Mouse (Mus musculus) kidney, embryonic 15.5 days (tissue): ENCODE data around the gene Faap100. TPM values are rescaled to one million over a fixed set of nuclear protein-coding genes. Genes with fewer than 3 reads are reported as not detected.
A peak's percentile ranks its signal among the peaks of the same experiment; 100 is the strongest.

Experiments
- ATAC-seq: fragments of 200-750 bp; cut with Nextera tagmentation; replicated peaks from 2 replicates; pipeline ENCODE4 v1.8.0; 2017; ENCODE audit warnings: moderate TSS enrichment; ENCODE audit not compliant: low FRiP score
- H3K27ac ChIP-seq: fragments of 300-500 bp; sonication (generic); 2 replicates; pipeline ENCODE4 v1.5.1; 2015; ENCODE audit warnings: mild to moderate bottlenecking, inconsistent platforms
- H3K27me3 ChIP-seq: fragments of 300-500 bp; sonication (generic); 2 replicates; pipeline ENCODE4 v1.6.1; 2015; ENCODE audit warnings: inconsistent platforms
- H3K36me3 ChIP-seq: fragments of 300-500 bp; sonication (generic); 2 replicates; pipeline ENCODE4 v1.6.1; 2015; ENCODE audit warnings: inconsistent platforms
- H3K4me1 ChIP-seq: fragments of 300-500 bp; sonication (generic); 2 replicates; pipeline ENCODE4 v1.6.1; 2015; ENCODE audit warnings: inconsistent platforms
- H3K4me2 ChIP-seq: fragments of 300-500 bp; sonication (generic); 2 replicates; pipeline ENCODE4 v1.6.1; 2015; ENCODE audit warnings: moderate library complexity, mild to moderate bottlenecking, inconsistent platforms
- H3K4me3 ChIP-seq: fragments of 300-500 bp; sonication (generic); replicated peaks from 2 replicates; pipeline ENCODE4 v1.5.1; 2015; ENCODE audit warnings: mild to moderate bottlenecking, inconsistent platforms
- H3K9ac ChIP-seq: fragments of 300-500 bp; sonication (generic); 2 replicates; pipeline ENCODE4 v1.6.1; 2015; ENCODE audit warnings: mild to moderate bottlenecking, inconsistent platforms
- H3K9me3 ChIP-seq: fragments of 300-500 bp; sonication (generic); replicated peaks from 2 replicates; pipeline ENCODE4 v1.6.1; 2016; ENCODE audit warnings: inconsistent platforms
- WGBS: fragments of 180-500 bp; shearing (Covaris S2); methylation state at CpG from one replicate; pipeline ENCODE4 v1.1.7; 2015; ENCODE audit warnings: mixed read lengths; 5-methylcytosine and 5-hydroxymethylcytosine counted together
- polyA plus RNA-seq: library from polyadenylated mRNA; unstranded; fragments of >200 nt; fragmentation: Nextera tagmentation; extraction: Ambion mirVana; gene quantifications from 2 replicates; pipeline ENCODE4 v1.2.1, GENCODE M21; 2015

The Faap100 gene
- polyA plus RNA-seq, 1 experiment from 2014 or later: 41.9 TPM

DNA sequence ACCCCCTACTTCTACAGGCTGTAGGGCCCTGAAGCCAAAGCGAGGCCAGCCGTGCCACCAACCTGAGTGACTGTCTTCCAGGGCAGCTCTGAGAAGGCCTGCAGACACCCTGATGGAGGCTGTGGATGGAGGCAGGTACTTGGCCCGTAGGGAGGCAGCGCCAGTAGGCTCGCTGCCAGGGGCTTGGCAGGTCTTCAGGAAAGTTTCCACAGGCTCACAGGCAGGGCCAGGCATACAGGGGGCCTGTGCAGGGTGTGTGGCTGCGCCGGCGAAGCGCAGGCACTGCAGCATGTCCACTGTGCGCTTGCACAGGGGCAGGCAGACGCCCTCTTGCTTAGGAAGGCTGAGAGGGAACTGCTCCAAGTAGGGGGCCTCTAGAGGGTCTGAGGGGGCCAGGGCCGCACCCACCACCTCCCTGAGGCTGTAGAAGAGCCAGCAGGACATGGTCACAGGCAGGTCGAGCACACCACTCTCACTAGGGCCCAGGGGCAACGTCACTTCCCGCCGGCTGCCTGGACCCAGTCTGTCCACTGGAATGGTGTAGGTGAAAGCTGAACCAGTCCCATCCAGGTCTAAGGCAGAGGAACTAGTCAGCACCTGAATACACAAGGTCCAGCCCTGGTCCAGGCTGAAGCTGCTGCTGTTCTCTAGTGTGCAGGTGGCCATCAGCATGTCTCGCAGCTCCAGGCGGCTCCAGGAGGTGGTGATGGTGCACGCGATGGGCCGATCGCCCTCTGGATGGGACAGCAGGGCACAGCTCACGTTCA lies 4.6 kb downstream of the Faap100 start:
- WGBS: 91% methylated on average over 23 of the region's 23 CpGs
- no peak overlapping the region for H3K27ac ChIP-seq
- H3K9ac ChIP-seq: no peak overlapping the region
- peaks cover 81% of the 10 kb centered on the region for H3K36me3 ChIP-seq
- no peak overlapping the region for H3K4me3 ChIP-seq
- no peaks in the 10 kb centered on the region for H3K27me3 ChIP-seq
- H3K4me2 ChIP-seq: no peak overlapping the region
- ATAC-seq: no peak
- H3K9me3 ChIP-seq: no peaks in the 10 kb centered on the region
- H3K4me1 ChIP-seq: peaks cover 23% of the 10 kb centered on the region

DNA sequence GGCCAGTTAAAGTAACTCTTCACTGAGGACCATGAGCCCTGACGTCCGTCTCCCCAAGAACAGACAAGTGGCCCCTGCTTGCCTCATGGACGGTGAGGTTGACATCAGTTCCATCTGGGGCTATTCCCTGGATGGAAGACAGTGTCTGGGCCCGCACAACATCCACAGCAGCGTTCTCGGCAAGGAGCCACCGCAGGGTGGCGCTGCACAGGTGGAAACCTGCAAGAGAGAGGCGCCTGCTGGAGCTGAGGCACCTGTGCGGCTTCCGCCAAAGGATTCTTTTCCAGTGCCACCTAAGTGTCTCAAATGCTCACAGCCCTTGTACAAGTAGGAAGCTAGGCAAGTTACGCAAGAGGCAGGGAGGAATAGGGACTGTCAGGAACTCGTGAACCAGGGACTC lies 5.5 kb downstream of the Faap100 start:
- H3K27ac ChIP-seq: no peak overlapping the region
- peaks cover 85% of the 10 kb centered on the region for H3K36me3 ChIP-seq

DNA sequence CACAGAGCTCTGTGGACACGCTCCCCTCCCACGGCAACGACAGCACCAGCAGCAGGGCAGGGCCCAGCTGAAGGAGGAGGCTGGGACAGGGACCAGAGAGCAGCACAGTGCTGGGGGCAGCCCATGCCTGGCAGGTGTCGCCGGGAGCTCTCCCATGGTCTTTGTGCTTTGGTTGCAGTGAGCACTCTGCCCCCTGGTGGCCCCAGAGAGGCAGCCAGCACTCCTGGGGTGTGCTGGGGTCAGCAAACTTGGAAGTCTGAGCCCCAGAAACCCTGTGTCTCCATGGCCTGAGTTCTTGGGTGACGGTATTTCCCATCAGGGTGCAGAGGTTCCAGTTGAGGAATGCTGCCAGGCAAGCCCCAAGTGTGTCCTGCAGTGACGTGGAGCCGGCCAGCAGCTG lies 8.9 kb downstream of the Faap100 start:
- H3K27ac ChIP-seq: no peak overlapping the region
- H3K4me2 ChIP-seq: no peak overlapping the region
- no peaks in the 10 kb centered on the region for H3K9me3 ChIP-seq
- WGBS: 33% methylated on average over 8 of the region's 8 CpGs
- no peak overlapping the region for H3K9ac ChIP-seq
- no peaks in the 10 kb centered on the region for H3K27me3 ChIP-seq
- ATAC-seq: peak; percentile 66
- H3K4me3 ChIP-seq: no peak overlapping the region
- H3K36me3 ChIP-seq: peaks cover 57% of the 10 kb centered on the region
- peaks cover 8% of the 10 kb centered on the region for H3K4me1 ChIP-seq

More for the DNA sequence above, 5.5 kb downstream of the Faap100 start:
- no peaks in the 10 kb centered on the region for H3K9me3 ChIP-seq
- H3K4me3 ChIP-seq: no peak overlapping the region
- WGBS: 61% methylated on average over 13 of the region's 13 CpGs
- peaks cover 18% of the 10 kb centered on the region for H3K4me1 ChIP-seq
- ATAC-seq: no peak
- no peaks in the 10 kb centered on the region for H3K27me3 ChIP-seq
- no peak overlapping the region for H3K9ac ChIP-seq
- no peak overlapping the region for H3K4me2 ChIP-seq

DNA sequence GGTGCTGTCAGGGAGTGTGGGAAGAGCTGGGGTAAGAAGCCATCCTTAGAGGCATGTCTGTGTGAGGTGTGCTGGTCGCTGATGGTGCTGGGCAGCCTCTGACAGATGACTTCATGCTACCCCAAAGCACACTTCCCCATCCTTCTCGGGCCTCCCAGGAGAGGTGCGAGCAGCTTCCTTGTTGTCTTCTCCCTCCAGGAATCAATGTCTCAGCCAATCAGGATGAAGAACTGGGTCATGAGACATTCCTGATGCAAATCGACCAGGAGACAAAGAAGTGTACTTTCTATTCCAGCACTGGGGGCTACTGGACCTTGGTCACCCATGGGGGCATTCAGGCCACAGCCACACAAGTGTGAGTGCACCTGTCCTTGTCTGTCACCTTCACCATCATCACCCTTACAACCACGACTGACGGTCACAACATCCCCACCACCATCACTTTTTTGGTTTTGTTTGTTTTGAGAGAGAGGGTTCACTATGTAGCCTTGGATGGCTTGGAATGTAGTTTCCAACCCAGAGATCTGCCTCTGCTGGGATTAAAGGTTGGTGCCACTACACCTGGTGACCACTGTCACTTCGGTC lies 12.0 kb downstream of the Faap100 start:
- Histone ChIP-seq H3K9ac (no peak overlapping the region), H3K4me2 (no peak overlapping the region), H3K9me3 (no peaks in the 10 kb centered on the region), H3K27me3 (no peaks in the 10 kb centered on the region), H3K27ac (no peak overlapping the region), H3K4me3 (no peak overlapping the region), H3K36me3 (peaks cover 26% of the 10 kb centered on the region), H3K4me1 (peaks cover 20% of the 10 kb centered on the region)
- WGBS: 43% methylated on average over 7 of the region's 7 CpGs
- no peak for ATAC-seq

DNA sequence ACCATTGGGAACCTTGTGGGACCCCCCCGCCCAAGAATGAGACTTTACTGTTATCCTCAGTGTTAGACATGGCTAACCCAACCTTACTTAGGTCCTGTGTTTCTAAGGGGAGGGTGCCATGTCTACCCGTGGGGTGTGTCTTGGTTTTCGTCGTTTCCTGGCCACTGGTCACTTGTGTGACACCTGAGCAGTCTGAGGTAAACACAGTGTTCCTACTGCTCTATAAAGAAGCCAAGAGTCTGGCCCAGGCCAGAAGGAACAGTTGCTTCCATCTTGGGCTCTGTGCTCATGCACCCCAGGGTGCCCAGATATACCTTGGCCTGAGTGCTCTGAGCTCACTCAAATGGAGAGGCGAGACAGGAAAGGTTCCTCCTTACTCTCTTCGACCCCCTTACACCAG lies 15.7 kb downstream of the Faap100 start:
- H3K4me1 ChIP-seq: peaks cover 51% of the 10 kb centered on the region
- no peaks in the 10 kb centered on the region for H3K9me3 ChIP-seq
- no peak overlapping the region for H3K4me2 ChIP-seq
- no peak overlapping the region for H3K9ac ChIP-seq
- H3K36me3 ChIP-seq: no peaks in the 10 kb centered on the region
- H3K27ac ChIP-seq: no peak overlapping the region
- 77% methylated on average over 6 of the region's 6 CpGs for WGBS
- H3K4me3 ChIP-seq: no peak overlapping the region
- H3K27me3 ChIP-seq: no peaks in the 10 kb centered on the region
- no peak for ATAC-seq

DNA sequence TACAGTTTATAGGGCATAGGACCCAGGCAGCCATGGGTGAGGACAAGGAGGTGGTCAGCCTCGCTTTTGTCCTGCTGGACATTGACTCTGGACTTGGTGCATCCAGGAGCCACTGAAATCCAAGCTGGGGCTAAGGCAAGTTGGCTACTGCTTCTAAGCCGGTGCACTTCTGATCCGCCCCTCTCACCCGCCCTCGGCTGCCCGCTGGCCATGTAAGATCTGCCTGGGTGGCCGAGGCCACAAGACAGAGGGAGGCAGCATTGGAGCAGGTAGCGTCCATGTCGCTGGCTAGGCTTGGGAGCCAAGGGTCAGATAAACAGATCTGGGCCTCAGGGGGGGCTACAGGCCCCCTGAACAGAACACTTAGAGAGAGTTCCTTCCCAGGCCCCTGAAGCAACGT lies 17.3 kb downstream of the Faap100 start, which contains the start of gene Fscn2:
TSS of gene Fscn2 (plus strand) at position 240 of the 400 bp plus-strand sequence.
- Histone ChIP-seq H3K4me1 (peaks cover 60% of the 10 kb centered on the region), H3K27ac (peak within 1 kb of the TSS; percentile 68), H3K9me3 (no peaks in the 10 kb centered on the region), H3K36me3 (no peaks in the 10 kb centered on the region), H3K4me2 (no peak within 1 kb of the TSS), H3K9ac (0 out of 2 replicates have a peak within 1 kb of the TSS, but pooled peaks have one; percentile 7), H3K4me3 (no peak within 1 kb of the TSS), H3K27me3 (no peaks in the 10 kb centered on the region)
- no peak for ATAC-seq
- WGBS: 42% methylated on average over 10 of the region's 10 CpGs

DNA sequence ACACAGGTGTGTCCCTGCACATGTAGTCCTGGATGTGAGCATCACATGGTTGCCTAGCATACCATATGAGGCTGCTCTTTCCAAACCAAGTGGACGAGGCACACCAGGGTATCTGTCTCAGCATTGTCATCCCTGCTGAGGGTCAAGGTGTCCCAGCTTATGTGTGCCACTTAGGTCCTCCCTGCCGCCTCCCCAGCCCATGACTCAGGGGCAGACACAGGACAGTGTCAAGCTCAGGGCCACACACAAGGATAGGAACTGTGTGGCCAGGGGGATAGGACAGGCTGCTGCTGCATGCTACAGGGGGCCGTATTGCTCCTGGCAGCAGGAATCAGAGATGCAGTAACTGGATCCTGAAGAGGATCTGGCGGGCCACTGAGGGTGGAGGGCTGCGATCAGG lies 17.8 kb downstream of the Faap100 start:
- no peak overlapping the region for H3K9ac ChIP-seq
- no peaks in the 10 kb centered on the region for H3K27me3 ChIP-seq
- no peak overlapping the region for H3K4me3 ChIP-seq
- H3K4me1 ChIP-seq: peaks cover 63% of the 10 kb centered on the region
- H3K27ac ChIP-seq: peak overlapping the region; percentile 68
- H3K36me3 ChIP-seq: no peaks in the 10 kb centered on the region
- H3K9me3 ChIP-seq: no peaks in the 10 kb centered on the region
- ATAC-seq: no peak
- no peak overlapping the region for H3K4me2 ChIP-seq
- 59% methylated on average over 5 of the region's 5 CpGs for WGBS

DNA sequence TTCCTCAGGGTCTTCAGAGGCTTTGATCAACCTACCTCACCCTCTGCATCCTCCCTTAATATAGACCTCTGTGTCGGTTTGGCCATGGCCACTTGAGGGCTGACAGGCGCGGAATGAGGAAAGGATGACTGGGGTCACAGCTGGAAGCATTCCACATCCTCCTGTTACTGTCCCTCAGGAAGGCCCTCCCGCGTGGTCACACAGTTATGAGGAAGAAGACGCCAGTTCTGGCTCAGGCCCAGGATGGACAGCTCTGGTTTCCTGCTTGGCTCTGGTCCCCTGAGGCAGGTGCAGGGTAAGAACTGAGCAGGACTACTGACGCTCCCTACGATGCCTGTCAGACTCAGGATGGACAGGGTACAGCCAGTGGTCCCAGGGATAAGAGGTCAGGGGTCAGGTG lies 18.5 kb downstream of the Faap100 start:
- Histone ChIP-seq H3K36me3 (no peaks in the 10 kb centered on the region), H3K4me1 (peaks cover 70% of the 10 kb centered on the region), H3K27ac (0 out of 2 replicates have a peak overlapping the region, but pooled peaks have one; percentile 27), H3K9ac (peak overlapping the region; percentile 17; the same call in 1 of the 2 replicates), H3K4me3 (no peak overlapping the region), H3K9me3 (no peaks in the 10 kb centered on the region), H3K27me3 (no peaks in the 10 kb centered on the region), H3K4me2 (no peak overlapping the region)
- WGBS: 21% methylated on average over 8 of the region's 8 CpGs
- no peak for ATAC-seq

DNA sequence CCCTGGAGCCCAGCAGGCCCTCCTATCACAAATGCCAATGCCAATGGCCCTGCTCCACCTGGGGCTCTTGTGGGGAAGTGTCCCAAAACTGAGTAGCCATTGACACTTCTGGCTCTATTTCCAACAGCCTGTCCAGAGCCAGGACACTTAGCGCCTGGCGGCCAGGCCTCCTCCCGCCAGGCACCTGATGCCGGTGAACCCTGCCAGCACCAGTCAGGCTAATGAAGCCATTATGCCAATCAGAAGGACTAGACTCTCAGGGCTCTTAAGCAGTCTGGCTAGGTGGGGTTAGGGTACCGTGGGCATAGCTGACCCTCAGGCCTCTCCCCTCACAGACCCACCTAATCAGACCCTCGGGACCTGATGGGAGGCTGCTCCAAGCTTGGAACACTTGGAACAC lies 19.2 kb downstream of the Faap100 start:
- H3K9ac ChIP-seq: no peak overlapping the region
- no peak overlapping the region for H3K4me3 ChIP-seq
- H3K27me3 ChIP-seq: no peaks in the 10 kb centered on the region
- no peak for ATAC-seq
- H3K4me2 ChIP-seq: no peak overlapping the region
- 76% methylated on average over 6 of the region's 6 CpGs for WGBS
- no peaks in the 10 kb centered on the region for H3K9me3 ChIP-seq
- H3K4me1 ChIP-seq: peaks cover 76% of the 10 kb centered on the region
- no peaks in the 10 kb centered on the region for H3K36me3 ChIP-seq
- H3K27ac ChIP-seq: peak overlapping the region; percentile 83; the same call in 1 of the 2 replicates

DNA sequence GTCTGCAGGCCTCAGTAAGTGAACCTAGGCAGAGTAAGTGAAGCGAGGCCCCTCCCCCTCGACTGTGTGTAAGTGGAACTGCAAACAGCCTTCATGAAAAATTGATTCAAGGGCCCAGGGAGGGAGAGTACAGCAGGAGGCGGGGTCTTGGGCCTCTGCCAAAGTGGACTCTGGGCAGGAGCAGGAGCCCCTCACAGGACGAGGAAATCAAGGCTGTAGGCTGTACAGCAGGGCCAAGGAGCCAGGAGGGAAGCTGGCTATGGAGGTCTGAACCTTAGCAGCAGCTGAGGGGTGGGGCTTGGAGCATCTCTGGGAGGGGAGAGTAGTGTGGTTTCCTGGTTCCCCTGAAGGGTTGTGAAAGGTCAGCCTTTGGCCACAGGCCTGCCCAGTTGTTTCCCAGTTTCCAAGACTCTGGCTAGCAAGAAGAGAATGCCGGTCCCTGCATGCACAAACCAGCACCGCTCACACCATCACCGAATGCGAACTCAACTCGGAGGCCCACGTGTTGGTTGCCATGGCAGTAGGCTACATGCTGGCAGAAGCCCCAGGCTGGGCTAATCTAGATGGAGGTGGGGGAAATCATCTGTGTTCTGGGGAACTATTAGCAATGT lies 20.7 kb downstream of the Faap100 start:
- H3K27ac ChIP-seq: peak overlapping the region; percentile 83
- H3K4me3 ChIP-seq: no peak overlapping the region
- no peaks in the 10 kb centered on the region for H3K27me3 ChIP-seq
- WGBS: 7% methylated on average over 10 of the region's 10 CpGs
- H3K9me3 ChIP-seq: no peaks in the 10 kb centered on the region
- H3K36me3 ChIP-seq: no peaks in the 10 kb centered on the region
- H3K4me2 ChIP-seq: peak overlapping the region; percentile 21; the same call in 1 of the 2 replicates
- H3K9ac ChIP-seq: no peak overlapping the region
- peaks cover 88% of the 10 kb centered on the region for H3K4me1 ChIP-seq
- ATAC-seq: peak; percentile 68

DNA sequence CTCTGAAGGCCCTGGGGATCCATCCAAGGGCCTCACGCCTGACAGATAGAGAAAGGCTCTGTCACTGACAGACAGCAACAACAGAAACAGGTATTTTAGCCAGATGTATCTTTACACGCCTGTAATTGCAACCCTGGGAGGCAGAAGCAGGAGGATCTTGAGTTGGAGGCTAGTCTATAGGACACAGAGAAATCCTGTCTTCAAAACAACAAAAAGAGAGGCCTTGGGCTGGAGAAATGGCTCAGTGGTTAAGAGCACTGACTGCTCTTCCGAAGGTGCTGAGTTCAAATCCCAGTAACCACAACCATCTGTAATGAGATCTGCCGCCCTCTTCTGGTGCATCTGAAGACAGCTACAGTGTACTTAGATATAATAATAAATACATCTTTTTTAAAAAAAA lies 21.7 kb downstream of the Faap100 start:
- peak overlapping the region; percentile 83 for H3K27ac ChIP-seq
- H3K4me2 ChIP-seq: no peak overlapping the region
- no peaks in the 10 kb centered on the region for H3K27me3 ChIP-seq
- H3K9ac ChIP-seq: no peak overlapping the region
- no peaks in the 10 kb centered on the region for H3K36me3 ChIP-seq
- ATAC-seq: no peak
- H3K4me3 ChIP-seq: no peak overlapping the region
- H3K4me1 ChIP-seq: peaks cover 92% of the 10 kb centered on the region
- H3K9me3 ChIP-seq: no peaks in the 10 kb centered on the region
- 94% methylated on average over 4 of the region's 4 CpGs for WGBS

DNA sequence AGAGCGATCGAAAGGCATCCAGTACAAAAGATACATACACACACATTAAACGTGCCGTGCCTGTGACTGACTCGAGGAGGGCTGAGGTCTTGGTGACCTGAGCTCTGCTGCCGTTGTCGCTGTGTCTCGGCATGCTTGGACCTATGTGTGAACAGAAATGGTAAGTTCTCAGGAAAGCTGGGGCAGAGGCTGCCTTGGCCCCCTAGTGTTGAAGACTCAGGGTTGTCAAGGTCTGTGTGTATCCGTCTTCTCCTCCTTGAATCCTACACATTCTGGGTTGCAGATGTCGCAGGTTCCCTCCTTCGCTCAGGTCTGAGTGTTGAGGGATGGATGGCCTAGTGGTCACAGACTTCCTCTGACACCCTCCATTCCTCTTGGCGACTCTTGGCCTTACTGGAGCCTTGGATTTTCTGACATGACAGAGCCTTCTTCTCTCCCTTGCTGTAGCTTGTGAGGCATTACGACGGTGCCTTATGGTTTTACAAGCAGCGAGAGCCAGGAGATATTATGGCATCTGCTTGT lies 22.2 kb downstream of the Faap100 start:
- H3K9me3 ChIP-seq: no peaks in the 10 kb centered on the region
- no peak overlapping the region for H3K4me2 ChIP-seq
- WGBS: 81% methylated on average over 15 of the region's 15 CpGs
- peaks cover 92% of the 10 kb centered on the region for H3K4me1 ChIP-seq
- no peak overlapping the region for H3K4me3 ChIP-seq
- ATAC-seq: no peak
- H3K27ac ChIP-seq: no peak overlapping the region; the same call in 1 of the 2 replicates
- H3K36me3 ChIP-seq: no peaks in the 10 kb centered on the region
- no peaks in the 10 kb centered on the region for H3K27me3 ChIP-seq
- no peak overlapping the region for H3K9ac ChIP-seq
